ENCODE assay signal across 28 mouse cellular contexts in the genomic region with DNA sequence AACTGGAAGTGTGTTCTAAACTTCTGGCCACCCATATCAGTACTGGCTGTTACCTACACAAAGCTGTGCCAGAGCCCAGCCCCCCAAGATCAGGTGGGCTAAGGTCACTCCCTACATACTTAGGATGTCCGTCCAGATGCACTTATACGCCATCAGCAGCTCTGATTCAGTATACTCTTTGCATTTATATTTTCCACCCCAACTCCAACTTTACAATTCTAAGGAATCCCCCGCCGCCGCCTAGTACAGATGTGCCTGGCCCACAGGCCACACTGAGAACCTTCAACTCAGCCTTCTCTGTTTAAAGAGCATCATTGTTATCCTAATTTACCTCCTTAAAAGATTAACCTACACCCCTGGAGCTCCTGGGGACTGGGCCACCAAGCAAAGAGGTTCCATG. TPM values are rescaled to one million over a fixed set of nuclear protein-coding genes. Genes with fewer than 3 reads are reported as not detected.
DNase-seq lines count a peak whose midpoint lies in the region; ATAC-seq and TF ChIP-seq lines count a peak whose summit lies in the region.
"Had no signal": no experiment of that assay in that cellular context is flagged by ENCODE, and none has a peak within 500 bp of the region (broad histone marks: within the 10 kb centered on the region; RNA-seq: fewer than 3 reads in every experiment).

No protein-coding gene starts in this region.

- no peak overlapping the region for H3K9ac ChIP-seq in embryonic facial prominence, embryonic 13.5 days
- H3K9ac ChIP-seq in heart, embryonic 11.5 days (ENCODE audit: low read depth, low read length) = no peak overlapping the region
- no peak overlapping the region for H3K9ac ChIP-seq in ES-E14 (ENCODE audit: insufficient read depth, low read depth, low read length, poor library complexity, severe bottlenecking)
- H3K9ac ChIP-seq: embryonic facial prominence, embryonic 12.5 days; forebrain, embryonic 13.5 days; hindbrain, embryonic 13.5 days had no signal

- no peak for DNase-seq in embryonic facial prominence, embryonic 10.5 days (ENCODE audit: low spot score)
- DNase-seq in heart, embryonic 10.5 days (ENCODE audit: low spot score) = peak; percentile 31
- no peak for DNase-seq in ES-E14 (ENCODE audit: low read depth, low spot score)
- DNase-seq in thymus, adult 2 months = no peak
- DNase-seq: adrenal gland, adult 8-10 months; adrenal gland, postnatal 25 days; cerebellum, adult 18-20 months; cerebellum, adult 9-10 months; cerebellum, postnatal 14 days; gastrocnemius, adult 2 months; gastrocnemius, postnatal 14 days; heart, adult 18-20 months; kidney, adult 2 months had no signal

- in situ Hi-C loops in ES-E14 (cut with MboI; ENCODE audit: low sequenced_read_pairs in 2 of 2, unreplicated experiment in 2 of 2) = no loop called here

- no peak overlapping the region for H3K4me3 ChIP-seq in embryonic facial prominence, embryonic 13.5 days
- H3K4me3 ChIP-seq in embryonic facial prominence, embryonic 10.5 days = no peak overlapping the region
- no peak overlapping the region for H3K4me3 ChIP-seq in heart, embryonic 10.5 days
- no peak overlapping the region for H3K4me3 ChIP-seq in heart, embryonic 11.5 days (ENCODE audit: low read depth, low read length)
- H3K4me3 ChIP-seq in E14TG2a.4 (replicated peaks; ENCODE audit: low read length) = peak overlapping the region; percentile 45
- H3K4me3 ChIP-seq in ES-E14 (ENCODE audit: insufficient read depth in 1 of 2, low read depth in 1 of 2, low read length in 2 of 2, poor library complexity in 1 of 2, severe bottlenecking in 1 of 2) = no peak overlapping the region
- no peak overlapping the region for H3K4me3 ChIP-seq in thymus, adult 2 months (ENCODE audit: control insufficient read depth, insufficient read depth, low read length)
- H3K4me3 ChIP-seq: embryonic facial prominence, embryonic 12.5 days; erythroblast, embryonic 14.5 days; forebrain, embryonic 13.5 days; gastrocnemius, adult 2 months; hindbrain, embryonic 10.5 days; hindbrain, embryonic 13.5 days had no signal

- H3K27me3 ChIP-seq in embryonic facial prominence, embryonic 13.5 days = no peaks in the 10 kb centered on the region
- no peaks in the 10 kb centered on the region for H3K27me3 ChIP-seq in embryonic facial prominence, embryonic 10.5 days (replicated peaks; ENCODE audit: low read depth, poor library complexity, severe bottlenecking)
- H3K27me3 ChIP-seq in heart, embryonic 10.5 days (ENCODE audit: insufficient read depth, poor library complexity, severe bottlenecking) = no peaks in the 10 kb centered on the region
- no peaks in the 10 kb centered on the region for H3K27me3 ChIP-seq in heart, embryonic 11.5 days (ENCODE audit: control insufficient read depth, insufficient read depth, low read length)
- H3K27me3 ChIP-seq in E14TG2a.4 (ENCODE audit: insufficient read depth, low read length) = no peaks in the 10 kb centered on the region
- H3K27me3 ChIP-seq in thymus, adult 2 months (ENCODE audit: control insufficient read depth, insufficient read depth, low read length) = no peaks in the 10 kb centered on the region
- H3K27me3 ChIP-seq: embryonic facial prominence, embryonic 12.5 days; forebrain, embryonic 13.5 days; hindbrain, embryonic 13.5 days; Patski had no signal

- WGBS in embryonic facial prominence, embryonic 13.5 days = 83% methylated on average over 5 of the region's 5 CpGs
- WGBS in embryonic facial prominence, embryonic 10.5 days = 75% methylated on average over 5 of the region's 5 CpGs
- WGBS in heart, embryonic 10.5 days = 85% methylated on average over 5 of the region's 5 CpGs
- WGBS in heart, embryonic 11.5 days (ENCODE audit: insufficient replicate concordance) = 84% methylated on average over 5 of the region's 5 CpGs
- 93% methylated on average over 5 of the region's 5 CpGs for WGBS in thymus, adult 2 months

- TF ChIP-seq CTCF in E14TG2a.4 (conservative IDR thresholded peaks at IDR 0.05; ENCODE audit: low read length) = no peak
- no peak for TF ChIP-seq CTCF in thymus, adult 2 months (IDR thresholded peaks at IDR 0.05; ENCODE audit: borderline replicate concordance, control insufficient read depth, extremely low read depth, insufficient read depth, low read length, poor library complexity)

- 0 out of 2 replicates have a peak, but pooled peaks have one; percentile 32 for ATAC-seq in embryonic facial prominence, embryonic 13.5 days (ENCODE audit: insufficient number of reproducible peaks, insufficient read depth, low FRiP score, low TSS enrichment, low read depth)
- ATAC-seq in heart, embryonic 11.5 days (replicated peaks; ENCODE audit: insufficient number of reproducible peaks, low FRiP score, low TSS enrichment) = no peak
- ATAC-seq in monocyte, adult 5-6 weeks (replicated peaks; ENCODE audit: insufficient number of reproducible peaks, low FRiP score, low TSS enrichment, poor library complexity, severe bottlenecking) = no peak
- ATAC-seq: activated CD4-positive, CD25-positive, alpha-beta regulatory T cell, adult 4 months; forebrain, embryonic 13.5 days; forebrain, embryonic 16.5 days; hindbrain, embryonic 16.5 days; intestine, embryonic 16.5 days; Patski had no signal

- peaks cover 10% of the 10 kb centered on the region; the same call in 1 of the 2 replicates for H3K4me1 ChIP-seq in embryonic facial prominence, embryonic 13.5 days
- 0 out of 2 replicates have a peak, but pooled peaks cover 7% of the 10 kb centered on the region for H3K4me1 ChIP-seq in embryonic facial prominence, embryonic 10.5 days
- peaks cover 33% of the 10 kb centered on the region; the same call in 1 of the 2 replicates for H3K4me1 ChIP-seq in heart, embryonic 10.5 days
- H3K4me1 ChIP-seq in heart, embryonic 11.5 days (ENCODE audit: control insufficient read depth, insufficient read depth, low read length) = peaks cover 3% of the 10 kb centered on the region; the same call in 1 of the 2 replicates
- peaks cover 76% of the 10 kb centered on the region for H3K4me1 ChIP-seq in E14TG2a.4 (replicated peaks; ENCODE audit: low read depth, low read length)
- peaks cover 9 to 23% of the 10 kb centered on the region in 2 experiments for H3K4me1 ChIP-seq in ES-E14 (ENCODE audit: control insufficient read depth in 2 of 2, insufficient read depth in 2 of 2, low read length in 2 of 2, poor library complexity in 1 of 2)
- H3K4me1 ChIP-seq in thymus, adult 2 months (replicated peaks; ENCODE audit: control insufficient read depth, insufficient read depth, low read length) = peaks cover 27% of the 10 kb centered on the region
- H3K4me1 ChIP-seq: forebrain, embryonic 13.5 days; hindbrain, embryonic 13.5 days had no signal

- H3K36me3 ChIP-seq in embryonic facial prominence, embryonic 13.5 days = peaks cover 8% of the 10 kb centered on the region; the same call in 1 of the 2 replicates
- peaks cover 40% of the 10 kb centered on the region for H3K36me3 ChIP-seq in embryonic facial prominence, embryonic 10.5 days (replicated peaks)
- H3K36me3 ChIP-seq in heart, embryonic 10.5 days = peaks cover 8% of the 10 kb centered on the region; the same call in 1 of the 2 replicates
- H3K36me3 ChIP-seq in heart, embryonic 11.5 days (ENCODE audit: control insufficient read depth, insufficient read depth, low read length) = no peaks in the 10 kb centered on the region
- peaks cover 17% of the 10 kb centered on the region for H3K36me3 ChIP-seq in E14TG2a.4 (ENCODE audit: insufficient read depth, low read length)
- H3K36me3 ChIP-seq in ES-E14 (ENCODE audit: control insufficient read depth, insufficient read depth, low read length, poor library complexity, severe bottlenecking) = no peaks in the 10 kb centered on the region; the same call in 1 of the 2 replicates
- no peaks in the 10 kb centered on the region for H3K36me3 ChIP-seq in thymus, adult 2 months (ENCODE audit: control insufficient read depth, insufficient read depth, low read length)
- H3K36me3 ChIP-seq: G1E; hindbrain, embryonic 13.5 days had no signal

- H3K27ac ChIP-seq in embryonic facial prominence, embryonic 13.5 days = no peak overlapping the region
- H3K27ac ChIP-seq in embryonic facial prominence, embryonic 10.5 days (replicated peaks) = no peak overlapping the region
- H3K27ac ChIP-seq in heart, embryonic 10.5 days = no peak overlapping the region
- no peak overlapping the region for H3K27ac ChIP-seq in heart, embryonic 11.5 days (ENCODE audit: low read depth, low read length)
- H3K27ac ChIP-seq in ES-E14 (ENCODE audit: insufficient read depth, low read depth, low read length, poor library complexity, severe bottlenecking) = peak overlapping the region; percentile 60; the same call in 1 of the 2 replicates
- no peak overlapping the region for H3K27ac ChIP-seq in thymus, adult 2 months (ENCODE audit: control insufficient read depth, insufficient read depth, low read length)
- H3K27ac ChIP-seq: embryonic facial prominence, embryonic 12.5 days; forebrain, embryonic 13.5 days; gastrocnemius, adult 2 months; hindbrain, embryonic 10.5 days; hindbrain, embryonic 13.5 days had no signal

- no peak overlapping the region for H3K4me2 ChIP-seq in embryonic facial prominence, embryonic 13.5 days
- H3K4me2 ChIP-seq in heart, embryonic 11.5 days = no peak overlapping the region
- H3K4me2 ChIP-seq: embryonic facial prominence, embryonic 12.5 days; forebrain, embryonic 13.5 days; hindbrain, embryonic 13.5 days had no signal

- H3K9me3 ChIP-seq in embryonic facial prominence, embryonic 13.5 days = no peaks in the 10 kb centered on the region
- H3K9me3 ChIP-seq in embryonic facial prominence, embryonic 10.5 days = no peaks in the 10 kb centered on the region
- H3K9me3 ChIP-seq in heart, embryonic 10.5 days = no peaks in the 10 kb centered on the region
- no peaks in the 10 kb centered on the region for H3K9me3 ChIP-seq in heart, embryonic 11.5 days (replicated peaks; ENCODE audit: control insufficient read depth, low read length)
- H3K9me3 ChIP-seq in E14TG2a.4 (ENCODE audit: low read length) (peaks cover 15% of the 10 kb centered on the region), ES-E14 (ENCODE audit: control insufficient read depth, insufficient read depth, low read depth, low read length) (no peaks in the 10 kb centered on the region)
- H3K9me3 ChIP-seq: embryonic facial prominence, embryonic 12.5 days; forebrain, embryonic 13.5 days; G1E; hindbrain, embryonic 10.5 days; hindbrain, embryonic 13.5 days had no signal

- TF ChIP-seq POLR2A in thymus, adult 2 months (IDR thresholded peaks at IDR 0.05; ENCODE audit: control insufficient read depth, extremely low read depth, insufficient read depth, low read length, poor library complexity) = no peak

TF ChIP-seq in ES-E14, 5 proteins besides CTCF, POLR2A, EP300 and RAD21 (continues in another document):
- TF ChIP-seq ZC3H11A (IDR thresholded peaks at IDR 0.05; ENCODE audit: borderline replicate concordance, low read depth, low read length) = no peak

RNA-seq across cellular contexts. Expression of gene Igf2bp2, which starts 23.3 kb away (rescaled TPM):
- polyA plus RNA-seq in embryonic facial prominence, embryonic 13.5 days (2015; fragmentation: Nextera tagmentation; extraction: Ambion mirVana) = 99.5 and 111 TPM in 2 replicates
- polyA plus RNA-seq in embryonic facial prominence, embryonic 10.5 days (2016; fragmentation: Nextera tagmentation; extraction: Ambion mirVana) = 174 and 198 TPM in 2 replicates
- 117 and 143 TPM in 2 replicates for polyA plus RNA-seq in heart, embryonic 10.5 days (2016; fragmentation: Nextera tagmentation; extraction: Ambion mirVana)
- 102 and 108 TPM in 2 replicates for polyA plus RNA-seq in heart, embryonic 11.5 days (2014; fragmentation: Nextera tagmentation; extraction: Ambion mirVana)
- total RNA-seq in ES-E14 (2012; rRNA removed) = 24.3 and 25.6 TPM in 2 replicates
- 1.8 and 1.9 TPM in 2 replicates for polyA plus RNA-seq in thymus, adult 2 months (2012; rRNA removed)
- 0.10 TPM in 1 of 3 replicates, not detected in the others for total RNA-seq in monocyte, adult 5-6 weeks (2017)

Comparison
In these comparisons a context has a peak if more than half of its experiments do, and no peak if none do; other contexts are left out.
1. RNA of gene Igf2bp2, which starts 23.3 kb away (polyA plus RNA-seq): 174 to 198 TPM in embryonic facial prominence, embryonic 10.5 days, 117 to 143 TPM in heart, embryonic 10.5 days, 102 to 108 TPM in heart, embryonic 11.5 days and 99.5 to 111 TPM in embryonic facial prominence, embryonic 13.5 days; 1.8 to 1.9 TPM in thymus, adult 2 months; every median in the first group is over 10 times any median in the second.